Mouse (Mus musculus) lung, embryonic 16.5 days (tissue): ENCODE measurements at regions not wholly inside any gene's neighbourhood (a gene's known extent, or its start where the extent isn't known, plus 50 kb on each side); places are given as distances from the start of the nearest gene placed in this dataset.

Source experiments
- ATAC-seq: fragments of 200-750 bp; cut with Nextera tagmentation; 2 replicates; pipeline ENCODE4 v1.8.0; 2017; ENCODE audit warnings: low read depth, mild to moderate bottlenecking, moderate library complexity
- H3K27ac ChIP-seq: fragments of 300-500 bp; sonication (generic); 2 replicates; pipeline ENCODE4 v1.5.1; 2014; ENCODE audit warnings: mild to moderate bottlenecking, control low read depth, low read length
- H3K27me3 ChIP-seq: fragments of 300-500 bp; sonication (generic); 2 replicates; pipeline ENCODE4 v1.6.1; 2014; ENCODE audit warnings: low read depth, low read length, mixed read lengths; ENCODE audit not compliant: control insufficient read depth, insufficient read depth
- H3K36me3 ChIP-seq: fragments of 300-500 bp; sonication (generic); 2 replicates; pipeline ENCODE4 v1.6.1; 2014; ENCODE audit warnings: low read length; ENCODE audit not compliant: control insufficient read depth, insufficient read depth
- H3K4me1 ChIP-seq: fragments of 300-500 bp; sonication (generic); replicated peaks from 2 replicates; pipeline ENCODE4 v1.6.1; 2014; ENCODE audit warnings: low read length, mixed read lengths; ENCODE audit not compliant: control insufficient read depth, insufficient read depth
- H3K4me2 ChIP-seq: fragments of 300-500 bp; sonication (generic); 2 replicates; pipeline ENCODE4 v1.6.1; 2014; ENCODE audit warnings: low read depth, low read length, control low read depth
- H3K4me3 ChIP-seq: fragments of 300-500 bp; sonication (generic); 2 replicates; pipeline ENCODE4 v1.5.1; 2014; ENCODE audit warnings: mild to moderate bottlenecking, low read length, control low read depth
- H3K9ac ChIP-seq: fragments of 300-500 bp; sonication (generic); 2 replicates; pipeline ENCODE4 v1.6.1; 2014; ENCODE audit warnings: low read length, control low read depth
- H3K9me3 ChIP-seq: fragments of 300-500 bp; sonication (generic); 2 replicates; pipeline ENCODE4 v1.6.1; 2016; ENCODE audit warnings: low read length; ENCODE audit not compliant: control insufficient read depth
- WGBS: fragments of 180-500 bp; shearing (Covaris S2); extraction: QIAGEN DNeasy Blood & Tissue Kit; methylation state at CpG from one replicate; pipeline ENCODE4 v1.1.7; 2014; 5-methylcytosine and 5-hydroxymethylcytosine counted together

GRCm38 (mm10) chr13:107325707-107326495 lies 304.0 kb upstream of the Kif2a start:
- Histone ChIP-seq H3K36me3 (no peaks in the 10 kb centered on the region), H3K9ac (no peak overlapping the region), H3K27ac (no peak overlapping the region), H3K4me3 (no peak overlapping the region), H3K9me3 (no peaks in the 10 kb centered on the region), H3K4me2 (no peak overlapping the region), H3K27me3 (no peaks in the 10 kb centered on the region), H3K4me1 (no peaks in the 10 kb centered on the region)
- WGBS: 45% methylated on average over 3 of the region's 3 CpGs
- 0 out of 2 replicates have a peak, but pooled peaks have one; percentile 47 for ATAC-seq

- ATAC-seq: no peak
- Histone ChIP-seq H3K27ac (no peak overlapping the region), H3K27me3 (no peaks in the 10 kb centered on the region), H3K4me1 (no peaks in the 10 kb centered on the region), H3K4me2 (no peak overlapping the region), H3K9me3 (no peaks in the 10 kb centered on the region), H3K4me3 (no peak overlapping the region), H3K9ac (no peak overlapping the region), H3K36me3 (no peaks in the 10 kb centered on the region)
- WGBS: 86% methylated on average over 7 of the region's 7 CpGs
Measured at GRCm38 (mm10) chr13:107314746-107315145, 292.8 kb upstream of the Kif2a start.

- H3K27me3 ChIP-seq: no peaks in the 10 kb centered on the region
- H3K9ac ChIP-seq: no peak overlapping the region
- no peaks in the 10 kb centered on the region for H3K4me1 ChIP-seq
- no peaks in the 10 kb centered on the region for H3K9me3 ChIP-seq
- no peak overlapping the region for H3K27ac ChIP-seq
- 69% methylated on average over 6 of the region's 6 CpGs for WGBS
- no peak for ATAC-seq
- H3K4me3 ChIP-seq: no peak overlapping the region
- no peaks in the 10 kb centered on the region for H3K36me3 ChIP-seq
- H3K4me2 ChIP-seq: no peak overlapping the region
Measured at GRCm38 (mm10) chr13:107308958-107309639, 287.2 kb upstream of the Kif2a start.

GRCm38 (mm10) chr13:107308404-107308803 lies 286.5 kb upstream of the Kif2a start:
- no peak for ATAC-seq
- H3K36me3 ChIP-seq: no peaks in the 10 kb centered on the region
- no peaks in the 10 kb centered on the region for H3K27me3 ChIP-seq
- H3K27ac ChIP-seq: no peak overlapping the region
- no peaks in the 10 kb centered on the region for H3K9me3 ChIP-seq
- H3K4me3 ChIP-seq: no peak overlapping the region
- no peaks in the 10 kb centered on the region for H3K4me1 ChIP-seq
- no peak overlapping the region for H3K9ac ChIP-seq
- 92% methylated on average over 2 of the region's 2 CpGs for WGBS
- H3K4me2 ChIP-seq: no peak overlapping the region

- H3K4me1 ChIP-seq: no peaks in the 10 kb centered on the region
- no peaks in the 10 kb centered on the region for H3K27me3 ChIP-seq
- 83% methylated on average over 1 of the region's 1 CpGs for WGBS
- no peaks in the 10 kb centered on the region for H3K9me3 ChIP-seq
- no peak overlapping the region for H3K4me3 ChIP-seq
- H3K9ac ChIP-seq: no peak overlapping the region
- ATAC-seq: no peak
- H3K36me3 ChIP-seq: no peaks in the 10 kb centered on the region
- H3K4me2 ChIP-seq: no peak overlapping the region
- H3K27ac ChIP-seq: no peak overlapping the region
Measured at GRCm38 (mm10) chr13:107306958-107307357, 285.0 kb upstream of the Kif2a start.

GRCm38 (mm10) chr13:107306232-107306631 lies 284.3 kb upstream of the Kif2a start:
- no peaks in the 10 kb centered on the region for H3K4me1 ChIP-seq
- H3K9me3 ChIP-seq: no peaks in the 10 kb centered on the region
- no peak overlapping the region for H3K9ac ChIP-seq
- ATAC-seq: no peak
- H3K4me2 ChIP-seq: no peak overlapping the region
- no peak overlapping the region for H3K4me3 ChIP-seq
- H3K36me3 ChIP-seq: no peaks in the 10 kb centered on the region
- H3K27me3 ChIP-seq: no peaks in the 10 kb centered on the region
- H3K27ac ChIP-seq: no peak overlapping the region
- 48% methylated on average over 1 of the region's 1 CpGs for WGBS

- ATAC-seq: no peak
- Histone ChIP-seq H3K9me3 (no peaks in the 10 kb centered on the region), H3K27ac (no peak overlapping the region), H3K27me3 (no peaks in the 10 kb centered on the region), H3K4me1 (no peaks in the 10 kb centered on the region), H3K9ac (no peak overlapping the region), H3K4me3 (no peak overlapping the region), H3K4me2 (no peak overlapping the region), H3K36me3 (no peaks in the 10 kb centered on the region)
- WGBS: 33% methylated on average over 1 of the region's 1 CpGs
Measured at GRCm38 (mm10) chr13:107305738-107306137, 283.8 kb upstream of the Kif2a start.

GRCm38 (mm10) chr13:107303878-107304277 lies 282.0 kb upstream of the Kif2a start:
- H3K9me3 ChIP-seq: no peaks in the 10 kb centered on the region
- H3K9ac ChIP-seq: no peak overlapping the region
- H3K4me2 ChIP-seq: no peak overlapping the region
- no peak overlapping the region for H3K4me3 ChIP-seq
- H3K27me3 ChIP-seq: no peaks in the 10 kb centered on the region
- H3K4me1 ChIP-seq: no peaks in the 10 kb centered on the region
- no peak for ATAC-seq
- whole genome bisulfite sequencing: 24% methylated on average over 7 of the region's 7 CpGs
- no peak overlapping the region for H3K27ac ChIP-seq
- no peaks in the 10 kb centered on the region for H3K36me3 ChIP-seq

GRCm38 (mm10) chr13:107303322-107303721 lies 281.4 kb upstream of the Kif2a start:
- Histone ChIP-seq H3K27ac (no peak overlapping the region), H3K9ac (no peak overlapping the region), H3K4me2 (no peak overlapping the region), H3K4me3 (no peak overlapping the region), H3K9me3 (no peaks in the 10 kb centered on the region), H3K4me1 (no peaks in the 10 kb centered on the region), H3K36me3 (no peaks in the 10 kb centered on the region), H3K27me3 (no peaks in the 10 kb centered on the region)
- peak; percentile 31; the same call in 1 of the 2 replicates for ATAC-seq
- WGBS: 15% methylated on average over 5 of the region's 5 CpGs
